Mouse (Mus musculus) layer of hippocampus, adult 8-10 months (tissue): ENCODE data around the gene Fam13a. TPM values are rescaled to one million over a fixed set of nuclear protein-coding genes. Genes with fewer than 3 reads are reported as not detected.

Experiments used
- DNase-seq, 2 experiments: peaks; one replicate each; pipeline ENCODE4 v3.0.0; 2022; ENCODE audit warnings: low spot score in 2 of 2
- total RNA-seq, 4 experiments: library from RNA; stranded (reverse); gene quantifications; 2 replicates each; pipeline ENCODE4 v1.2.4; 2022

Gene Fam13a
- total RNA-seq, 4 experiments from 2014 or later: 18.9 to 20.1 (median 19.5) TPM

DNA sequence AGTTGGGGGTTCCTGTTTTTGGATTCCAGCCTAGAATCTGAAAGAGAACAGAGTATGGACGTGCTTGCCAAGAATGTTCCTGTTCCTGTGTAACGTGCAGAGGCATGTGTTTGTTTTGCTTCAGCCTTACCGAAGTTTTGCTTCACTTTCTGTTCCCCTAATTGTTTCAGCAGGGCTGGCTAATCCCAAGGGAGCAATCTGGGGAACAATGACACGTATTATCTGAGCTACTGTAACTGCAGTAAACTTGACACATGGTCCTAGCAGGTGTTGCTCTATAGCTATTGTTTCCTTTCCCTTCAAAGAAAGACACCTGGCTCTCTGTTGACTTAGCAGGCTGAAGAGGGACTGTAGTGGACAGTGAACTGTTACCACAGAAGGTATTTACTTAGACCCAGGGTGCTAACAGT lies 25.3 kb downstream of the Fam13a start:
- DNase-seq: no peak

DNA sequence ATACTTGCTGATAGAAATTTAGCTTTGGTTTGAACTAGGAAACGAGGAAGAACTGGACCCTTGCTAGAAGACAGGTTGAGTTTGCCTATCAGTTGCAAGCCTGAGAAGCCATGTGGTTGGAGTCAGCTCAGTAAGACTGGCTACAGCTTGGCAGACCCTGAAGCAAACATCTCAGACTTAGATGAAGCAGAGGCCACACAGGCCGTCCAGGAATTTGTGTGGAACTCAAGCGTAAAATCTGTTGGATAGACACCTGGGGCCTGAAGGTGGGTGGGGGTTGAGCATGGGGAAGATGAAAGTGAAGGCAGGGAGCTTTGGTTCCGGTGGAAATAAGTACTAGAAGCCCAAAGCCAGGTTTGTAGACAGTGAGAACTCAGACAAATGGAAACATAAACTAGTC lies 25.8 kb downstream of the Fam13a start:
- no peak for DNase-seq

DNA sequence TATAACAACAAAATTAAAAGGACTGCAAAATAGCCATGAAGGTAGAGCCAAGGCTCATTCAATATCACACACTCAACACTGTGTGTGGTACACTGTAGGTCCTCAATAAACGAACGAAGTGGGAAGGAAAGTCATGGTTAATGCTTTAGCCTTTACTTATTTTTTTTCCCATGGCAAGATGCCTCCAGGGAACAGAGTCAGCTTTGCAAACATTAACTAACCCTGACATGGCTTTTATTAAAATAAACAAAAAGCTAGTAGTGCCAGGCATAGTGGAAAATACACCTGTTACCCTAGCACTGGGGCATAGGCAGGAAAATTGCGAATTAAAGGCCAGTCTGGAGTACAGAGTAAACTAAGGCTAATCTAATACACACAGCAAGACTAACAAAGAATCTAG lies 35.2 kb downstream of the Fam13a start:
- no peak for DNase-seq

DNA sequence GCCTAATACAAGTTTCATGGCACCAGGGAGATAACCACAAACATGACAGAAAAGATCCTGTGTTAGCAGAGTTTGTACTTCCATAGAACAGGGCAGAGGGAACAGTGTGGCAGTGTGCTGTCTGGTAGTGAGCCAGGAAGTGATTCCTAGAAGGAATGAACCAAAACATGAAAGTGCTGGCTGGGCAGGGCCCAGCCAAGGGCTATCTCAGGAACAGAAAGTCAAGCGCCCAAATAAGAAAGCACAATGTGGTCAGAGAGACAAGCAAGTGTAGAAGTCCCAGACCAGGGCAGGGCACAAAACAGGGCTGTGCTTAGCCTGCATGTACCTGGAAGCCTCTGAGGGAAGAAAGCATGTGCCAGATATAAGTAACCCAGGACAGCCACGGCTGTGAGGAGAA lies 35.6 kb downstream of the Fam13a start:
- no peak for DNase-seq

DNA sequence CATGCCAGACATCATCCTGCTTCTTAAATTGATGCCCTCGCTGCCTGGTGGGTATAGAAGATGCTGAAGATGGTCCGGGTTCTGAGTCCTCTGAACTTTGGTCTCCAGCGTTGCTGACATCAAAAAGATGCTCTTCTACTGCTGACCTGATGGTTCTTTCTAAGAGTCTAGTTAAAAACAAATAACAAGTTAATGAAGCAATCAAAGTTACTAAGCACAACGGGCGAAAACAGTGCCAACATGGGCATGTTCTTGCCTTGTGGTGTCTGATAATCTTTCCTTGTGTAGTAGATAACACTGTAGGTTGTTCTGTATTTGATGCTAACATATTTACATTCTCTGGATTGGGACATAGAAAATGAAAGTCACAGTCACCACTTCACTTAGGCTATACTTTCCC lies 37.2 kb downstream of the Fam13a start:
- no peak for DNase-seq

DNA sequence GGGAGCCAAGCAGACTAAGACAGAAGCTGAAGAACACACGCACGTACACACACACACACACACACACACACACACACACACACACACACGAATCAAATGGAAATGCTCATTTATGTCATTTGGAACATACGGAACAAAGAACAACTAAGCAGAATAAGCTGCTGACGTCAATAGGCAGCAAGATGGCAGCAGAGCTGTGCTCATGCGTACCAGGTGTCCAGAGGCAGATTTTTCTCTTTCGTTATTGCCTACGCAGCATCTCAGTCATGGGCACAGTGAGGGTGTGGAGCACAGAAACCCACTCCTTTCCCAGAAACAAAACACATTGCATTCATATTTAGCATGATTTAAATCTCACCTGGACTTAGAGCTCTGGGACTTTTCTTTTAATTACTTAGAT lies 39.2 kb downstream of the Fam13a start:
- no peak for DNase-seq

DNA sequence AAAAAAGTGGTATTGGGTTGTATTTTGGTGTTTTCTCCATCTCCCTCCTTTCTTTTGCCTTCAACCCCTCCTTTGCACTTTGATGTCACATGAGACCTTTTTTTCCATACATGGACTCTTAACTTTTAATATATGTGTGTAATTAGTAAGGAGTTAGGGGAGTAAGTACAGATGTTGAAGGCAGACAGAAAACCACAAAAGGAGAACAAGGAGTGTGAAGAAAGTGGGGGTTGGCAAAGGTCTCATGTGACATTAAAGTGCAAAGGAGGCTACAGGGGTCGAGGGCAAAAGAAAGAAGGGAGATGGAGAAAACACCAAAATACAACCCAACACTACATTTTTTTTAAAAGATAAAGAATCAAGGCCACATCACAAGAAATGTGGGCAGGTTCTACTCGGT lies 49.1 kb downstream of the Fam13a start:
- no peak for DNase-seq

DNA sequence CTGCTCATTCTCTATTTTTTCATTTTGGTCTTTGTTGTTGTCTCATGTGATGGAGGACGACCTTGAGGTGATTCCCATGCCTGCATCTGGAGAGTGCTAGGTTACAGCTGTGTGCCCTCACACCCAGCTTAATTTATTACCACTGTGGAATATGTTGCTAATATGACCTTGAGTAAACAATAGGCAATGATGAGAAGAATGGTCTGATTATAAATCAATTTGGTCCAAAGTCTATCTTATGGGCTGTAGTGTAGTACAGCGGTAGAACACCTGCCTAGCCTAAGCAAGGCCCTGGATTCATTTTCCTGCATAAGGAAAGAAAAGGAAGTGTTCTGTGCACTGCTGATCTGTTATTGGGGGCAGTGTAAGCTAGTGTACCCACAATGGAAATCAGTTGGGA lies 49.9 kb downstream of the Fam13a start:
- DNase-seq: no peak

DNA sequence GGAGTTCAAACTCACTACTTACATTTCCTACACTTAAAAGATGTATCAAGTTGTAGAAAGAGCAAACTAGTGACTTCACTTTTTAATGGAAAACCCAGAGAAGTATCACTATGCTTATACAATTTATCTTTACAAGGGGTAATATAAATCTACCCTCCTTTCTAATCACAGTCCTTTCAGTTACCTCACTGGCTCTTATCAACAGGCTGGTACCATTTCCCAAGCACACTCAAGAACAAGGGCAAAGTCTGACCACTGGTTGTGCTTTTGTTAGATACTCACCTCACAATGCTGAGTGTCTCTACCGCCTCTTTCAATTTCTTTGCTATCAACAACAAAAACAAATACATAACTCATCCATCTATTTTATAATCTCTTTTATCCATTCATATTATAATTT lies 51.5 kb downstream of the Fam13a start:
- no peak for DNase-seq

DNA sequence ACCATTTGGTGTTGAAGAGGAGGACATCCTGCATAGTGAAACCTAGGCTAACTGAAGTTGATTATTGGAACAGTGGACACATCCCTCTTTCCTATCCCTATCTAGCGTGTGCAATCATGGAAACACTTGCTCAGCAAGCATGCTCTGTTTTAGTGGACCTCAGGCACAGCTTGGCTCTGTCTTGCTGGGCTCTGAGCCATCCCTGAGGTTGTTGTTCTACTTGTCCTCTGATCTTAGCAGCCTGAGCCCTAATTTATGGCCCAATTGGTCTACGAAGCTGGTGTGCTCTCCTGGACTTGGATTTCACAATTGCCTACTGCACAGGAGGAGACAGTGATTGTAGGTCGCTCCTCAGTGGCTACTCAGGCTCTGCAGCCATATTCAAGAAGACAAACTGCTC lies 56.1 kb downstream of the Fam13a start:
- no peak for DNase-seq

DNA sequence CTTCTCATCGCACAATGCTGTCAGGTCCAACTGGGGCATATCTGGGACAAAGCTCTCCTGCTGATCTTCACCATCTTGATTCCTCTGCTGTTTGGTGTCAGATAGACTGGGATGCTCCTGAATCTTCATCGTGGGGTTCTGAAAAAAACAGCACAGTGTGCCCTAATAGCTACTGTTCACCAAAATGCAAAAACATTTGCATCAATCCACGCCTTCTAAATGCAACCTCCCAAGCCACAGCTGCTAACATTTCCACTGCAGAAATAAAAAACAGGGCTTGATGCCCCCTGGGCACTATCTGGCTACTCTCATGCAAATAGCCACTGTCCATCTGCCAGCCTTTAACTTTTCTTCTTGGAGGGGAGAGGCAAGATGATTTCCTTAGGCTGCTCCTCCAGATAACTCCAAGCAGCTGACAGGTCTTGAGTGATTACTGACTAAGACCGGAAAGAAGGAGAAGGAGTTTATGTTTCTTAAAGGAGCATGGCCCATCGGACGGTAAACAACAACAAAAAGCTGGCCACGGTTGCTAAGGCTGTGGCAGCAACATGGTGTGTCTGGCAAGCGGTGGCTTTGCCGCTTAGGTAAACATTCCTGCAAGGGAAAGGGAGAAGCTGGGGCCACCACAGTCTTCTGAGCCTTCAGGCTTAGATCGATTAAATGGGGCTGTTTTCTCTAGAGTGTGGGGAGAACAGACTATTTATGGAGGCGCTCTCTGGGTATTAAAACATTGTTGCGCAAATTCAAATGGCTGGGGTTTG lies 59.1 kb downstream of the Fam13a start:
- no peak for DNase-seq

DNA sequence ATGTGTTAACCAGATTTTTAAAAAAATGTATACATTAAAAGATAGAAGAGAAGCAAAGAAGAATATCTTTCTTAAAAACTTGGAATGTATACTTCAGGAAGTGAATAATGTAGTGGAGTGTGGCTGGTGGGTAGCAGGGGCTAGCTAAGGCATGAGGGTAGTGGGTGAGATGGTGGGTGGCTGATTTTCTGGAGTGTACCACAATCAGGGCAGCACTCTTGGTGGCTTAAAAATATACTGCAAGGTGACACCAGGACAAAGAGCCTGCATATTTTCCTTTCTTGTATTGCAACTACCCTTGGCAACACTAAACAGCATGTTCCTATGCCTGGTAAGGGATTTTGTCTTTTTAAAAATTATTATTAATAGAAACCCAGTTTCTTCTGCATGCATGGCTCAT lies 59.8 kb downstream of the Fam13a start:
- DNase-seq: no peak

DNA sequence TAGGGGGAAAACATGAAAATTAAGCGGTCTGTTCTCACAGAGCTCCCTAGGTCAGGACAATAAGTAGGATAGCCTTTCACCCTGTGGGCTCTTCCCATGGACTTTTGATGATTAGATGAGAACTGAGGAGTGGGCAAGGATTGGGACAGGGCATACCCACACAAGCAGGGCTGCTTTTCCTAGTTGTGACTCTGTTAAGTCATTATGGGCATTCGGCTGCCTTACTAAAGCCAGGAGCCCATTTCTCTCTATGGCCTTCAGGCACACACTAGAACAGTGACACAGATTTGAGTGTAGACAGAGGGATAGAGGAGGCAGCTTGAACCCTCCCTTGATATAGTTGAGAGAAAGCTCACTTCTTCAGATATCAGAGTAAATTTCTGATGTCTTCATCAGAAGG lies 60.3 kb downstream of the Fam13a start:
- DNase-seq: no peak

DNA sequence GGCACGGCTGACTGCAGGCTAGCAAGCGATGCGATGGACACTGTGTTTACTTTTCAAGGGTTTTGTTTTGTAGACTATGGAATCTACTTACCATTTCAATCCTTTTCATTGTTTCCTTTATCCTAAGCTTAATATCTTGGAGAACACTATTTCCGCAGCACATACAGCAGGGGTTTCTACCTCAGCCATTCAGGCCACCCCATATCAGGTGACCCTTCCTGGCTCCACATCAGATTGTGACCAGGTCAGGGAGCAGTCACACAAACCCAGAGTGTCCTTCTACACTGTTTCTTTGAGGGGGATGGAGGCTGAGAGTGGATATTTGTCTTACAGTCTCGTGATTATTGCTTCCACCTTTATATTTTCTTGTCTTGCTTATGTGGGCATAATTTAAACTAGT lies 61.7 kb downstream of the Fam13a start:
- no peak for DNase-seq

DNA sequence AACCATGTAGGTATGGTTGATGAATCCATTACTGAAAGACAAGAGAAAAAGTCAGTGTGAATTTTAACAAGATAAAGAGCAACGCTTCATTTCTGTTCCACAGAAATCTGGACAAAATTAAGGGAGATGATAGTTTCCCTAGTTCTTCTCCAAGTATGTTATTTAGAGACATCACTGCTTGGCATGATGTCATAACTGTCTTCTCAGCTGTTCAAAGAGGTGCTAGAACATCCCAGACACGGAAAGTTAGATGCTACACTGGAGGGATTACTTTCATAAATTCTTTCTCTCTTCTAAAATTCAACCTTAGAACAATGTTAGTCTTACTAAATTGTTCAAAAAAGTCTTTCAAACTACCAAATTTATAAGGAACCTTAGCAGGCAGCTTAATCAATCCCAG lies 63.8 kb downstream of the Fam13a start:
- no peak for DNase-seq

DNA sequence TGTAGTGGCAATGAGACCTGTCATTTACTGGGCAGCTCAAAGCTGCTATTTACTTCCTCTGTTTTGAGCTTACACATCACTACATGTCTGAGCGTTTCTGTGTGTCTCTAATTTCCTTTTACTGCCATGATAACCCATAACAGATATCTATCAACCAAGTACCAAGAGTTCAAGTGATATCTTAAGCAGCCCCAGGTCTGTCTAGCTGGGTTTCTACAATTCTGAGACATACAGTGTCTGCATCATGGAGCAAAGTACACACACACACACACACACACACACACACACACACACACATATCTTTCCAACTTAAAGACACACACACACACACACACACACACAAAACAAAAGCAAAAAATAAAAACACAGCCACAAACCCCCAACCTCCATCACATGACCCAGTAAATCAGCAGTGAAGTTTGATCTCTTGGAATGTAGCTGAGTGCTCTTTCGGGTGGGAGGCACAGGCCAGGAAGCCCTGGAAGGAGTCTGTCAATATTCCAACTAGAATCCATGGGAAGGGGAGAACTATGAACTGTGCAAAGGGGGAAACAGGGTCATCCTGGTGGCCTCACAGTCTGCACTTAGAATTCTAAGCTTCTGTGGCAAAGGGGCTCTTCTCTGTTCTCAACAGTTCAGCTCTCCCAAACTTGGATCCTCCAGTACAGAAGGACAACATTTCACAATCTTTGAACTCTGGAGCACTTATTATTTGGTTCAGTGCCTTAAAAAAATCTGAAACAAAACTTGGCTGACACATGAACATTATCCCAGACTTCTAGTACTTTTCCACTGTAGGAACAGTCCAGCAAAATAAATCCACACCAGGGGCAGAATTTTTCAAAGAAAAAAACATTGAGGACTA lies 73.0 kb downstream of the Fam13a start:
- no peak for DNase-seq

DNA sequence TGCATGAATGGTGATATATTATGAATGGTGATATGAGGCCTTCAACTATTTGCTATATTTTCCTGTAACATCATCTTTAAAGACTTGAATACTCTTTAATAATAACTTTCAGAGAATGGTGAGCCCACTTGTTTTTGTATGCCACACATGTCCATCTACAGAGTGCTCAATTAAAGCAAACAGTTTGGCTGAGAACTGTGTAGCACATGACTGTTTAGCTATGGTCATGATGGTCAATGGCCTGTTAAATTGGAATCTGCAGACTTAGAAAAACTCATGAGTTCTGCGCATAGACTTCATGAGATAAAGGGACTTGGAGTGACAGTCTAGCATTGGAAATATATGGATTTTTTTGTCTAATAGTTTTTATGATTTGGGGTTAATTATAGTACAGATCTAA lies 73.9 kb downstream of the Fam13a start:
- DNase-seq: no peak

DNA sequence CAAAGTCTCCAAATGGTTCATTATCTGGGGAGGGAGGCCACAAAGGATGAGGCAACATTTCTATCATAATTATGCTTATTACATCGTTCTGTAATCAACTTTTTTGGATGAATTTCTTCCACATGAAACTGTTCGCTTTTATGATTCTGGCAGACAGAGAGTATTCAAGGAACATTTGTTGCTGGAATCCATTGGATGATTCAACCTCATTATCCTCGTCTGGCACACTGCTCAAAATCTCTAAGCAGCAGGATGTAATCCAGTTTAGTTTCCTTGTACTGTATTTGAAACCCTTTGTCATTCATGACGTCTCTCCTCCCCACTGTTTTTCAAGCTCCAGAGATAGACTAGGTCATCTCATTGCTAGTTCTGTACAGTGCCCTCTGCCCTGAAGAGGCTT lies 77.5 kb downstream of the Fam13a start:
- DNase-seq: no peak

DNA sequence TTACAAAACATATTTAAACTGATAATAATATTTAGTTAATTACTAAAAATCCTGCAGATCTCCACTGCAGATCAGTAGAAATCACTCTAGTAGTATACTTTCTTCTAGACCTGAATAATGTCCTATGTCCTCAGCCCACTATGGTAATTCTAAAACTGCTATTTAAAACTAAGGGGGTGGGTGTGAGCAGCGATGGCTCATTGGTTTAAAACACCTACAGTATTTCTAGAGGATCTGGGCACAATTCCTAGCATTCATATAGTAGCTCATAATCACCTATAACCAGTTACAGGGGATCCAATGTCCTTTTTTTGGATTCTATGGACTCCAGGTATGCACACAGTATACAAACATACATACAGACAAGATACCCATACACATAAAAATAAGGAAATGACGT lies 78.1 kb downstream of the Fam13a start:
- no peak for DNase-seq

DNA sequence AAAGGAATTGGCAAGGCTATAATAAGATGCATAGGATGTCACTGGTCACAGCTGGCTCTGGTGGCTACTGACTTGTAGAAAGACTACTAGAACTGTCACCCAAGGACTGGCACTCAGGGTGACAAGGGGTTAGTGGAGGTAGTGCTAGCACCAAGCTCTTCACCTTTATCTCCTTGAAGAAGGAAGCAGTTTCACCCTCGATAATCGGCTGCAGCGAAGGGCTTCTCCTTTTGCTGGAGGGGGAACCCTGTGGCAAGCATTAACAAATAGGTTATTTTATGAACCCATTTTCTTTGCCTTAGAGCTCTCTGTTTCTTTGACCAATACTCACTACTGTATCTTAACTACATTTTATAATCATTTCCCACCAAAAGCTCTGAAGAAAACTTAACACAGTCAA lies 80.4 kb downstream of the Fam13a start:
- DNase-seq: no peak

DNA sequence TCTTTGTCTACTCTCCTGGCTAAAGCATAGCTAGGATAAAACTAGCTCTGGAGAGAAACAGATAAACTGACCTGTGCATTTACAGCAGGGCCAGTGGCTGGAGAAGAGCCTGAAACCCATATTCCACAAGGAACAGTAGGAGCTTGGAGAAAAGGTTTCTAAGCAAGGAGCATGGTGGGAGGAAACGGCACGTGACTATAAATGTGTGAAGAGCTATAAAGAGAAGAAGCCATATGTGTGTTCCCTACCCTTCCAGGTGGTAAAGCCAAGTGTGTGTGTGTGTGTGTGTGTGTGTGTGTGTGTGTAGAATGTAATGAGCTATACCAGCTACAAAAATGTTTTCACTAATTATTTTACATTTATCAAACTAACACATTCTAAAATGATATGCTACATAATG lies 82.1 kb downstream of the Fam13a start:
- DNase-seq: no peak

DNA sequence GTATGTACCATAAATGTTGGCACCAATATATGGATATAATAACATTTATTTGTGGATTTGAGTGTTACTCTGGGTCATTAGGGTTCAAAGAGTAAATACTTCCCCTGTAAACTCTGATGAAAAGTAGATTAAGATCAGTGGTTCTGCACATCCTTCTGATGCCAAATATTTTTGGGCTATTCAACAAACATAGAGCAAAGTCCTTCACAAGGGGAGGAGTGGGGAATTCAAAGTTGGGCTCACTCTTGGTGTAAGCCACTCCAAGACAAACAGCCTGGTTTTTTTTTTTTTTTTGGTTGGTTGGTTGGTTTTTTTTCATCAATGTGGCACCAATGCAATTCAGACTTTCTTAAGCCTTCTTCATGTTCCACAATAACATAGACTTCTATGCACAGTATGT lies 86.6 kb downstream of the Fam13a start:
- DNase-seq: no peak

DNA sequence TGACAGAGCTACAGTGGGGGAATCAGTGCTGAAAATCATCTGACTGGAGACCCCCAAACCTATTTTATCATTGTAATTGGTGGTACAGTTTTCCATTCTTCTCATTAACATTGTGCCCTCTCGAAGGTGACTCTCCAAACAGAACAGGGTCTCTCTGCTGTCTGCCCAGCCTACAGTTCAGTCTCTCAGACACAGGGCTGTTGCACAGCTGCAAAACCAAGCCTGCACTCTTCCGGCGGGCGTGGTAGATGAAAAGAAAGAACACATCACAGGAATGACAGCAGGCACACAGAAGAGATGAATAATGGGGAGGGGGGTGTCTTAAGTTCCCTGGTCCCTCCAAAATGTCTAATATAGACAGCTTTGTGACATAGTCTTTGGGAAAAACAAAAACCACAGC lies 90.2 kb downstream of the Fam13a start:
- DNase-seq: no peak
